In the genomic region with DNA sequence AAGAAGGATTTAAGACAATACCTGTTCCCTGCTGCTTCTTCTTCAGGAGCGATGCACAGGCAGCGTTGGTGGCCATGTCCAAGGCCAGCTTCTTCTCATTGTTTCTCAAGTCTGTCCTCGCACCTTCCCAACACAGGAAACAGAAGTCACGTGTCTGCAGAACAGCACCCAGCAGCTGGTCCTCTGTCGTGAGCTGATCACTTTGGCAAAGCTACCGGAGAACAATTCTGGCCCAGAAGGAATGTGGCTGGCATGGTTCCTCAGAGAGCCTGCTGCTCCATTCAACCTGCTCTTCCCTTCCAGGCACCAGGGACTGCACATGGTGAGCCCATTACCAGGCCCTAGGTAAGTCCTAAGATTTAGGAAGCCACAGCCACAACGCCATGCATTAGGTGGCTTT, we compare ENCODE assay signal across 16 mouse cellular contexts.
"Had no signal": no experiment of that assay in that cellular context is flagged by ENCODE, and none has a peak within 500 bp of the region (broad histone marks: within the 10 kb centered on the region; RNA-seq: fewer than 3 reads in every experiment).

No protein-coding gene starts in this region.

- H3K4me1 ChIP-seq: neural tube, embryonic 13.5 days; neural tube, embryonic 15.5 days; stomach, embryonic 15.5 days had no signal

- H3K9ac ChIP-seq: neural tube, embryonic 13.5 days; neural tube, embryonic 15.5 days; stomach, embryonic 15.5 days had no signal

- H3K27me3 ChIP-seq: neural tube, embryonic 13.5 days; neural tube, embryonic 15.5 days; stomach, embryonic 15.5 days had no signal

- DNase-seq: retina, postnatal 1 day; right cerebral cortex, adult 18-20 months; right cerebral cortex, postnatal 14 days; right cerebral cortex, postnatal 25 days; right cerebral cortex, postnatal 4 days; spleen, adult 18-20 months; thymus, adult 18-20 months; thymus, adult 2 months; thymus, postnatal 14 days; thymus, postnatal 25 days; thymus, postnatal 36 days; thymus, postnatal 4 days had no signal

- H3K4me2 ChIP-seq: neural tube, embryonic 13.5 days; neural tube, embryonic 15.5 days; stomach, embryonic 15.5 days had no signal

- H3K36me3 ChIP-seq: neural tube, embryonic 13.5 days; neural tube, embryonic 15.5 days had no signal

- H3K27ac ChIP-seq: neural tube, embryonic 13.5 days; neural tube, embryonic 15.5 days; stomach, embryonic 15.5 days; stomach, postnatal 0 days had no signal

- H3K9me3 ChIP-seq: neural tube, embryonic 13.5 days; neural tube, embryonic 15.5 days; stomach, embryonic 15.5 days had no signal

- H3K4me3 ChIP-seq: neural tube, embryonic 13.5 days; neural tube, embryonic 15.5 days; stomach, embryonic 15.5 days had no signal
